In the genomic region with DNA sequence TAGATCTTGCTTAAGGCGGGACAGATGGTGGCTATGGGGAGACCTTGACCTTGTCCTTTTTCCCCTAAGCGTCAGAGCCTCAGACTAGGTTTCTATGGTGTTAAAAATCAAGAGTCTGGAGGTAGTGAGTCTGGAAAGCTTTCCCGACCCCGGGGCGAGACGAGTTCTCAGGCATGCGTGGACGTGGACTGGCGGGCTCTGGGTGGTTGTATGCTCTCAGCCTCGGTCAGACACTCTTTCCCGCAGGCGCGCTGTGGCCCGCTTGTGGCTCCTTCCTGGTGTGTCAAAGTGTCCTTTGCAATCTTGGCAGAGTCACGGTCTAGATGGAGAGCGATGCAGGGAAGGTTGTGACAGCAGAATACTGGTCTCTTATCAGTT, we compare ENCODE assay signal across 8 mouse cellular contexts. TPM values are rescaled to one million over a fixed set of nuclear protein-coding genes. Genes with fewer than 3 reads are reported as not detected.
DNase-seq lines count a peak whose midpoint lies in the region; ATAC-seq lines count a peak whose summit lies in the region.

No protein-coding gene starts in this region.

- H3K4me3 ChIP-seq in forebrain, embryonic 10.5 days = peak overlapping the region; percentile 57
- H3K4me3 ChIP-seq in hindbrain, embryonic 15.5 days = peak overlapping the region; percentile 39
- peak overlapping the region; percentile 38; the same call in 1 of the 2 replicates for H3K4me3 ChIP-seq in liver, embryonic 12.5 days

- H3K27ac ChIP-seq in forebrain, embryonic 10.5 days = no peak overlapping the region
- H3K27ac ChIP-seq in hindbrain, embryonic 15.5 days (replicated peaks) = no peak overlapping the region
- no peak overlapping the region for H3K27ac ChIP-seq in liver, embryonic 12.5 days

- H3K27me3 ChIP-seq in forebrain, embryonic 10.5 days (ENCODE audit: poor library complexity, severe bottlenecking) = peaks cover 88% of the 10 kb centered on the region
- H3K27me3 ChIP-seq in hindbrain, embryonic 15.5 days = peaks cover 45% of the 10 kb centered on the region
- H3K27me3 ChIP-seq in liver, embryonic 12.5 days (replicated peaks) = peaks cover 79% of the 10 kb centered on the region

- ATAC-seq in hindbrain, embryonic 15.5 days (ENCODE audit: low FRiP score, low read depth) = no peak
- ATAC-seq in liver, embryonic 12.5 days = no peak

- H3K4me2 ChIP-seq in hindbrain, embryonic 15.5 days = peak overlapping the region; percentile 83
- peak overlapping the region; percentile 62 for H3K4me2 ChIP-seq in liver, embryonic 12.5 days

- DNase-seq in heart, adult 11 months = peak; percentile 90
- no peak for DNase-seq in heart, postnatal 25 days (ENCODE audit: low spot score)
- no peak for DNase-seq in forebrain, embryonic 10.5 days (ENCODE audit: extremely low spot score, low spot score)
- DNase-seq in testis, postnatal 14 days (ENCODE audit: low spot score) = no peak
- DNase-seq in adipocyte (ENCODE audit: low spot score) = no peak
- no peak for DNase-seq in spleen, postnatal 10 days (ENCODE audit: low spot score in 2 of 2)

- H3K9me3 ChIP-seq in forebrain, embryonic 10.5 days = no peaks in the 10 kb centered on the region
- no peaks in the 10 kb centered on the region for H3K9me3 ChIP-seq in hindbrain, embryonic 15.5 days
- no peaks in the 10 kb centered on the region for H3K9me3 ChIP-seq in liver, embryonic 12.5 days (replicated peaks)

- H3K9ac ChIP-seq in hindbrain, embryonic 15.5 days = no peak overlapping the region
- no peak overlapping the region for H3K9ac ChIP-seq in liver, embryonic 12.5 days

- 2% methylated on average over 16 of the region's 16 CpGs for WGBS in forebrain, embryonic 10.5 days
- 1% methylated on average over 16 of the region's 16 CpGs for WGBS in hindbrain, embryonic 15.5 days
- 2% methylated on average over 16 of the region's 16 CpGs for WGBS in liver, embryonic 12.5 days (ENCODE audit: insufficient replicate concordance)

- no peaks in the 10 kb centered on the region for H3K36me3 ChIP-seq in forebrain, embryonic 10.5 days (replicated peaks)
- no peaks in the 10 kb centered on the region for H3K36me3 ChIP-seq in hindbrain, embryonic 15.5 days
- no peaks in the 10 kb centered on the region for H3K36me3 ChIP-seq in liver, embryonic 12.5 days

- intact Hi-C loops in heart, postnatal 25 days (cut with DNase I) = loop anchor here (5.0 kb wide), 1 partner anchor 37 kb away; no protein-coding TSS in a partner anchor

- peaks cover 58% of the 10 kb centered on the region for H3K4me1 ChIP-seq in forebrain, embryonic 10.5 days
- H3K4me1 ChIP-seq in hindbrain, embryonic 15.5 days (replicated peaks) = peaks cover 51% of the 10 kb centered on the region
- H3K4me1 ChIP-seq in liver, embryonic 12.5 days = peaks cover 4% of the 10 kb centered on the region; the same call in 1 of the 2 replicates

RNA-seq across cellular contexts. Expression of a gene that starts 1.3 kb away (rescaled TPM):
- total RNA-seq in heart, postnatal 25 days (2021) = 10 to 100 TPM; 39.5 to 44.0 TPM
- polyA plus RNA-seq in forebrain, embryonic 10.5 days (2016; fragmentation: Nextera tagmentation; extraction: Ambion mirVana) = 1.3 and 1.8 TPM in 2 replicates
- 33.2 and 36.6 TPM in 2 replicates for polyA plus RNA-seq in hindbrain, embryonic 15.5 days (2015; fragmentation: Nextera tagmentation; extraction: Ambion mirVana)
- polyA plus RNA-seq in liver, embryonic 12.5 days (2016; fragmentation: Nextera tagmentation; extraction: Ambion mirVana) = 0.07 and 0.25 TPM in 2 replicates

Comparison
In these comparisons a context has a peak if more than half of its experiments do, and no peak if none do; other contexts are left out.
1. RNA of a gene that starts 1.3 kb away (polyA plus RNA-seq): 33.2 to 36.6 TPM in hindbrain, embryonic 15.5 days; 1.3 to 1.8 TPM in forebrain, embryonic 10.5 days and 0.07 to 0.25 TPM in liver, embryonic 12.5 days; every median in the first group is over 10 times any median in the second.
2. Peak in every context shown above with its lines, with median percentiles within 50 percentile points of each other: H3K4me3 ChIP-seq.